Mouse (Mus musculus) common myeloid progenitor, adult 5-6 weeks (primary cell): Measurements from ENCODE around the gene Nbea. TPM values are rescaled to one million over a fixed set of nuclear protein-coding genes. Genes with fewer than 3 reads are reported as not detected.
"Not testable (repeated sequence)": the region's sequence is repeated elsewhere in the genome, so short reads cannot be mapped to it uniquely, and the experiment has no call there.

Experiments
- ATAC-seq: replicated peaks from 2 replicates; pipeline ENCODE4 v1.8.0; 2016; ENCODE audit warnings: low read depth, mild to moderate bottlenecking, moderate TSS enrichment, inconsistent platforms; ENCODE audit not compliant: poor library complexity, severe bottlenecking
- total RNA-seq: library from RNA; stranded (forward); fragments of 200-1000, 187-1606 nt; gene quantifications from 2 replicates; pipeline ENCODE4 v1.2.3, GENCODE M21; 2017

Nbea gene
- total RNA-seq, 1 experiment from 2014 or later = 0.69 TPM

DNA sequence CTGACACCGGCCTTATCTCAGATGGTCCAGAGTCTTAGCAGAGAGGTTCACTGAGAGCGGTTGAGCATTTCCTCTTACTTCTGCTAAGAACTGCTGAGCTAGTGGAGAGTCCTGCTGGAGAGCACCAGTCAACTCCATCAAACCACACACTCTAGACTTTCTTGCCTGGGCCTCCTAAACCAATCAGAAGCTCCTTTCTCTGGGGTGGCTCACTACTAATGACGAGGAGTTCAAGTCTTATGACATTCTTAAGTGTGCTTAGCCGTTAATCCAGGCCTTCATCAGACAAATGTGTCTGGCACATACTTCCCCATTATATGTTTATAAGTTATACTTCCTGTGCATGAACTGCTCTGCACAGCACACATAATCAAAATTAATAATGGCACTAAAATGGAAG, 556.4 kb downstream of the Nbea start:
- ATAC-seq = peak; percentile 93

DNA sequence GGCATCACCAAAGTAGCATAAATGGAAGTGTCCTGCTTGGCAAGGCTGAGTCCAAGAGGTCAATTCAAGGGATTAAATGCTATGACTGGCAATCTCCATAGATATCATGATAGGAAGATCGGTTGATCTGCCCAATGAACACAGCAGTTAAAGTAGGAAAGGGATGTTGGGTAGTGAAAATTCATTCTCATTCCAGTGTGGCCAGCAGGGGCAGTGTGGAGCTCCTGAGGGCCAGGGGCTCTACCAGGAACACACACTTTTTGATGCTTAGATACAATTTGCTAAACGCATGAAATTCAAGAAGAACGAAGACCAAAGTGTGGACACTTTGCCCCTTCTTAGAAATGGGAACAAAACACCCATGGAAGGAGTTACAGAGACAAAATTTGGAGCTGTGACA, 561.5 kb downstream of the Nbea start:
- not testable (repeated sequence) for ATAC-seq

DNA sequence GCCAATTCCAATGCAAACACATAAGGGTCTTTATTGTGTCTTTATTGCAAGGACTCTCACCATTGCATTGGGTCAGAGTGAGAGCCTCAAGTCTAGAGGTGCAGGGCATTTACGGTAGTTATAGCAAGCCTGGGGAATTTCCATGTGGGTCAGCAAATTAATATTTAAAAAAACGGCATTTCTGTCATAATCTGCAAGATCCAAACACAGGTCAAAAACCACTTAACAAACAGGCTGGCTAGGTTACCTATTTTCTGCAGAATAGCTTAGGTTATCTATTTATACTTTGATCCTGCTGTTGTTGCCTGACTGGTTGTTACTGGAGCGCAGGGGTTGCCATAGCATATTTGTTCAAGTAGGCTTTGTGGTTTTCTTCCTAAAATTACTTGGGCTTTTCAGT, 565.1 kb downstream of the Nbea start:
- no peak for ATAC-seq

DNA sequence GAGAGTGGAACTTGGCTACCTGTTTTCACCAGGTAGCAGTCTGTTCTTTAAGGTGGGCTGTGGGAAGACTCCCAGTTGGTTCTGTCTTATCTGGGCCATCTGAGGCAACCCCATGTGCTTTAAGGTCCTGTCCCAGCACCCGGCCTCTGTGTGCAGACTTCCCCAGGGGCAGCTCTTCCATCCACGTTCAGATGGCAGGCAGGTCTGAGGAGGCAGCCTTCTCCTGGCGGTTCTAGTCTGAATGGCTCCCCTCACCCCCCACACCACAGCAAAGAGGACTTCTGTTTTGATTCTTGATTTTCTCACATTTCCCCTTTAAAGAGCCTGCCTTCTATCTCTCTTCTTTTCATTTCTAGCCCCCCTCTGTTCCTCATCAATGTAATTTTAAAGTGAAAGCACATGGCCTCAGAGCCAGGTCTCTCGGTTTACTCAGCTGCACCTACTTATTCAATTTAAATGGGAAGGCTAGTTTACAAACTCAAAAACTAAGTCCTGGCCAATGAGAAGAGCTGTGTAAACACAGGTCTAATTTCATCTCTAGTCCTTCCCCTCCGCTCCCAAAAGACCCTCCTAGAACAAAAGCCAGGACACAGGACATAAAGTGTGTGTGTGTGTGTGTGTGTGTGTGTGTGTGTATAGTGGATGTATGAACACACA, 570.9 kb downstream of the Nbea start:
- ATAC-seq = no peak

DNA sequence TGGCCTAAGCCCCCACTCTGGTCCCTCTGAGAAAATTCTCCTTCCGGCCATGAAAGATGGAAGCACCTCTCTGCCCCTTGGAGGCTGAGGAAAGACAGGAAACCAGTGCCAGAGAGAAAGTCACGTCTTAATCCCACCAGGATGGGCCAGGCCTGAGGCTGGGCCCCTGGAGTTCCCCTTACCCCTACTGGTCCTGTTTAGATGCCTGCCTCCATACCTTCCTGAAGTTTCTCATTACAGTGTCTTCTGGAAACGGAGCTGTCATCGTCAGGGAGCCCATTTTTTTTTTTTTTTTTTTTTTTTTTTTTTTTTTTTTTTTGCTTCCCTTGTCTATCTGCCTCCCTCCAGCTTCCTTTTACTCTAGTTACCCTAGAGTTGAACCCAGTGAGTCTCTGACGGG, 571.5 kb downstream of the Nbea start:
- no peak for ATAC-seq

DNA sequence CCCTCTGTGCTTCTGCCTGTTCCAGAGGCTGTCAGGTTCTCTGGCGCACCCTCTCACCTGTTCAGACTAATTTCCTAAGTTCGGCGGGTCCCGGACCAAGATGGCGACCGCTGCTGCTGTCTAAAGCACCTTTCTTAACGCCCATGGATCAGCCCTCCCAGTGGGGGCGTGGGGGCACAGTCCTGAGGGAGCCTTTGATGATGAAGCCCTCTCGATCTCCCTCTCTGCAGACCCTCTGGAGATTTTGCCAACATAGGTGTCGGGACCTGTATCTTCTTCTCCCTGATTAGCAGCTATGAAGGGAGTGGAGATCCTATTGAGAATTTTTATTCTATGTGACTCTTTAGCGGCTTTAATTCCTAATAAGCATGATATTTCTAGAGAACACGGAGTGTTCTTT, 573.3 kb downstream of the Nbea start:
- no peak for ATAC-seq

DNA sequence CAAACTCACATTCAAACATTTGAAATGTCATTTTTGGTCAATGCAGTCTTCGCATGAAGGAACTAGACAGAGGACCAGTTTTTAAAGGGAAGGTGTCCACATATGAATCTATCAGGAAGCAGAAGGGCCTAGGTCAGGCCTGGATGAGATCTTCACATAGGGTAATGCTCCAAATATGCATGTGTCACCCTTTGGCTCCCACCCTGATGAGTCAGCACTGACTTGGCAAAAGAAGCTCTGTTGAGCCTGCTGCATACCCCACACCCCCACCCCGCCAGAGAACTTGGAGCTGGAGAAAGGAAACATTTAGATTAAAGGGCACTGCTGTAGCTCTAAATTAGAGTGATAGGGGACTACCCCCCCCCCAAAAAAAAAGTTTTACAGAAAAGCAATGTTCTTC, 583.2 kb downstream of the Nbea start:
- no peak for ATAC-seq

DNA sequence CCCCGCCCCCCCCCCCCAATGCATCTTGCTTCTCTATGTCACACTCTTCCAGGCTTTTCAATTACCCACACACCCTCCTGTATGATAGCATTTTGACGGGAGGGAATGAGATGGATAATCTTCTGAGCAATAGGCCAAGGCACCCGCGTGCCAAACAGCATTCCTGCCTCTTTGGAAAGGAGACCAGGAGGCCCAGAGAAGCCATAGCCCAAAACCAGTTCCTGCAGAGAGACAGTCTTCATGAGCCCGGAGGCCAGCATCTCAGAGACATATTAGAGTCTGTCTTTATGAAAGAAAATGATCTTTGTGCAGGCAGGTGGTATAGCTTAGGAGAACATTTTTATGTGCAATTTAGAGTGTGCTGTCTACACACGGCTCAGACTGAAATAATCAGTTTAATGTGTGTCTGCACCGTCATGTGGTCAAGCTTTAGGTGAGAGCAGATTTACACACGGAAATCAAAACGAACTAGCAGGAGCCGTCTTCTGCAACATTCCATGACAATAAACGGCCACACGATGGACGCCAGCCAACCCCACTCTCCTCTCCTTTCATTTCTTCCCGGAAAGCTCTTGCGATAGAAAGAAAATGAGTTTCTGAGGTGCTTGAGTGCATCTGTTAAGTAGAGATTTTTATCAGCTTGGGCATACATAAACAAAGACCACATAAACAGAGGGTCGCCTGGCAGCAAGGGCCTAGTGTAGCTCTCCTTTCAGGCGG, 584.0 kb downstream of the Nbea start:
- ATAC-seq = no peak

DNA sequence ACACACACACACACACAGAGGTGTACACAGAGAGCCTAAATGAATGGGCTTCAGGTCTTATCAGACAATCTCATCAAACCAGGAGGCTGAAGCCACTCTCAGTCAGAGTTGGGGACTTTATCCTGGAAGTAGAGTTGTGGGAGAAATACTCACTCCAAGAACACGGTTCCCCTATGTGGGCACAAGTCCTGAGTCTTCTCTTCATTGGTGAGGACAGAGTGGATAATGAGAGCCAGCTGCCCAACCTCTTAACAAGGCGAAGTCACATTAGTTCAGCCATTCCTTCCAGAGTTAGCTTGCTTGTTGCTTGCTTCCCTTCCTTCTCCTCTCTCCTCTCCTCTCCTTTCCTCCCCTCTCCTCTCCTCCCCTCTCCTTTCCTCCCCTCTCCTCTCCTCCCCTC, 584.8 kb downstream of the Nbea start:
- ATAC-seq = no peak

DNA sequence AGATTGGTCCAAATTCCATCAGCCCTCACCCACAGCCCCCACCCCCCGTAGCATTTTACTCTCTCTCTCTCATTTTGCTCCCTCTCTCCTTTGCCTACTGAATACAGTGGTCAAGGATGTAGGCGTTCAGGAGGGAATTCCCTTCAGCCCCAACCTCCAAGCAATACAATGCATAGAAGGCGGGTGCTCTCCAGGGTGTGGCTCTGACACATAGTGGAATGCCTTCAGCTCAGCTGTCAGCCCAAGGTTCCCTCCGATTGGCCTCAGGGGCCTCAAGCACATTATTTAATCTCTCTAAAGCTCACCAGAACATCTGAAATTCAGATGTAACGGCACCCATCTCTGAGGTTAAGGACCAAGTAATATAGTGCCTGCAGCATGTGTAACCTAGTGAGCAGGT, 590.2 kb downstream of the Nbea start:
- ATAC-seq = no peak

DNA sequence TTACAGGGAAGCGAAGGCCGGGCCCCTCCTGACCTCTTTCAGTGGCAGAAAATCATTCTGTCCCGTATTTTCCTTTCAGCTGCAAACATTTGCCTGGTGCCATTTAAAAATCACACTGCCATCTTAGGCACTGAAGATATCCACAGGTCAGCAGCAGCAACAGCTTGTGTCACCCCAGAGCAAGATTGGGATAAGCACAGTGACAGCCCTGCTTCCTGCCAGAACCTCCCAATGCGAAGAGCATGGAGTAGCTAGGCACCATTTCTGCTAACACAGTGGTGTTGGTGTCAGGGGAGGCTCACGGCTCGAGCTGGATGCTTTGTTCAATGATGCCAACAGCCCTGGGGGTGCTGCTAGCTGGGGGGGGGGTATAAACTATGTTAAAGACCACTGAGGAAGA, 592.8 kb downstream of the Nbea start:
- ATAC-seq = no peak

DNA sequence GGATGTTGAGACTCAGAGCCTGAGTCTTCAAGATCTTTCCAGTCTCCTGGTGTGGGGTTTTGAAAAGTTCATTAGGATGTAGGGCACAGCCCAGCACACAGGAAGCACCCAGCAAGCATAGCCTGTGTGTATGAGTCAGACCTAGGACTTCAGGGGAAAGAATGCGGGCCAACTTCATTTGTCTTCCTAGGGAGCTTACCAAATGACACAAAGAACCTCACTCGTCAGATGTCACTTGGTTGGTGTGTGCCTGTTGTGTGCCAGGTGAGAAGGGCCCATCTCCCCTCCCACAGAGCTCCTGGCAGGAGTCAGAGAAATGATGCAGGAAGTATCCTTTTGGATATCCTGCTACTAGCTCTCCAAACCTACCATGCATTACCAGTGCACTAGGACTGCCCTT, 593.2 kb downstream of the Nbea start:
- ATAC-seq = no peak

DNA sequence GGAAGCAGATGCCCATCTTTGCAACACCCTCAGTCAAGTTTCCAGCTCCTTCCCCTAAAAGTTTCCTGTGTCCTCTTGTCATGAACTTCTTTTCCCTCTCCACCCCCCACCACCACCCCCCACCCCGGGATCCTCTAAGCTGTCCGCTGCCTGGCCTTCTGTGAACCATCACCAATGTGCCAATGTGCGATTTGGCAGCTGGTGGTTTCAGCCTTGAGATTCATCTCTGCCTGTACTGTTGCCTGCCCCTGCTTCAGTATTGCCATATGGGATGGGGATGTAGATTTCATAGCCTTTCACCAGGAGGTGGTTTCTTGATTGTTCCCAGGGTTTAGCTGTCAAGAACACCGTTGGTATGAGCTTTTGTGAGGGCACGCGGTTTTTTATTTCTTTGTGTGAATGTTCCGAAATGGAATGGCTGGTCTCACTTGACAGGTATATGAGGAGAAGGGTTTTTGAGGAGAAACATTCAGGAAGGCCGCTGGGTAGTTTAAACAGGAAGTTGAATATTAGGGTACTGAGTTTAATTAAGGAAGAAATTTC, 594.0 kb downstream of the Nbea start:
- no peak for ATAC-seq

DNA sequence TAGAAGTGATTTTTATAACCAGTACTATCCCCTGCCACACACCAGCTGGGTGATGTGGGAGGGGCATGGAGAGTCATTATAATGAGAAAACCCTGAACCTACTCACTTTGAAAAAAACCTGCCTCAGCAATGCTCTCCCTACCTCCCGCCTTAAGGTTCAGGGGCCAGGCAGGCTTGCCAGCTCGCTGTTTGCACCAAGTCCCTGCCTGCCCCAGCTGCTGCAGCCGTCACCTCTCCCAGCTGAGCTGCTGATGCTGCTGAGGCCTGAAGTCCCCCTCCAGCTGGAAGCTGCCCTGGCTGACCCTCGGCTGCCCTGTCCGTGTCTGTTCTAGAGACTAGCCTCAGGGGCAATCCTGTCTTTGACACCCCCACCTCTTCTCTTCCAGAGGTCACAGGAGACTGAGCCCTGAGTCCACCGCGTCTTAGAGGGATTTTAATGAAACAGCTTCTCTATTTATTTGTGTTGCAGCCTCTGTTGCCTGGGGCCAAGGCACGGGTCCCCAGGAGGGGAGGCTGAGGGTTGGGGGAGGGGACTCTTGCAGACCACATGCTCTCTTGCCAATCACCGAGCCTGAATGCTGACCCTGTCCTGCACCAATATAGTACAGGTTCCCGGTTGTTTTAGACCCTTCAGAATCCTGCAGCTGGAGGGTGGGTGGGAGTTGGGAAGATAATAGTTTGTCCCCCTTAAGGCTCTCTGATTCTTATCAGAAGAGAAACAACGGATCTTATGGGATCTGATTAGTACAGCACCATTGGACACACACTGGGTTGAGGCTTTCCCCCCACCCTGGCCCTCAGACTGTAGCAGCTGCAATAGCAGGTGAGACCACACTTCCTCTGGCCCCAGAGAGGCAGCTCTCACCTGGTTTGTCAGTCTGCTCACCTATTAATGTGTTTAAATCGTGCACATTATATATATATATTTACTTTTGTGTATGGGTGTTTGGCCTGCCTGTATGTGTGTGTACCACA, 595.2 kb downstream of the Nbea start:
- no peak for ATAC-seq

DNA sequence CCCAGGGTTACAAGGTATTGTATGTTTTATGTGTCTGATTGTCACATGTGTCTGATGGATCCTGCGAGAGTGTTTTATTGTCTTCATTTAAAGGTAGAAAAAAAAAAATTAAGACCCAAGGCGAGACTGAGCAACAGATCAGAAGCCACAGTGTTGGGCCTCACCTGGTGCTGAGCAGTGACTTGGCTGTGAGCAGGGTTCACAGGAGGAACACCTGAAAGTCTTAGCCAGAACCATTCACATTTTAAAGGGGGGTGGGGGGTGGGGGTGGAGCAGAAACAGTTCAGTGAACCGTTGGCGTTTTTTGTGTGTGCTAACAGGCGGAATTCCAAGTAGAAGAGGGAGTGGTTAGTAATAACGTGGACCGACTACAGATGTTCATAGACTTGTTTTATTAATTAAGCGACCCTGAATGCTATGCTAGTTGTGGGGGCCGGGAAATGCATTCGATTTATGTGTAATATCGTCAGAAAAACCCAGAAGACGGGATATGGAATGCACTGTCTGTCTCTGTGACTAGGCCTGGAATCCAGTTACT, 596.0 kb downstream of the Nbea start:
- no peak for ATAC-seq
